Mouse (Mus musculus): ENCODE results near the gene Kif2a. TPM values are rescaled to one million over a fixed set of nuclear protein-coding genes. Genes with fewer than 3 reads are reported as not detected.

The Kif2a gene
- total RNA-seq (2021): 10 to 100 TPM; 38.7 to 44.9 TPM

DNA sequence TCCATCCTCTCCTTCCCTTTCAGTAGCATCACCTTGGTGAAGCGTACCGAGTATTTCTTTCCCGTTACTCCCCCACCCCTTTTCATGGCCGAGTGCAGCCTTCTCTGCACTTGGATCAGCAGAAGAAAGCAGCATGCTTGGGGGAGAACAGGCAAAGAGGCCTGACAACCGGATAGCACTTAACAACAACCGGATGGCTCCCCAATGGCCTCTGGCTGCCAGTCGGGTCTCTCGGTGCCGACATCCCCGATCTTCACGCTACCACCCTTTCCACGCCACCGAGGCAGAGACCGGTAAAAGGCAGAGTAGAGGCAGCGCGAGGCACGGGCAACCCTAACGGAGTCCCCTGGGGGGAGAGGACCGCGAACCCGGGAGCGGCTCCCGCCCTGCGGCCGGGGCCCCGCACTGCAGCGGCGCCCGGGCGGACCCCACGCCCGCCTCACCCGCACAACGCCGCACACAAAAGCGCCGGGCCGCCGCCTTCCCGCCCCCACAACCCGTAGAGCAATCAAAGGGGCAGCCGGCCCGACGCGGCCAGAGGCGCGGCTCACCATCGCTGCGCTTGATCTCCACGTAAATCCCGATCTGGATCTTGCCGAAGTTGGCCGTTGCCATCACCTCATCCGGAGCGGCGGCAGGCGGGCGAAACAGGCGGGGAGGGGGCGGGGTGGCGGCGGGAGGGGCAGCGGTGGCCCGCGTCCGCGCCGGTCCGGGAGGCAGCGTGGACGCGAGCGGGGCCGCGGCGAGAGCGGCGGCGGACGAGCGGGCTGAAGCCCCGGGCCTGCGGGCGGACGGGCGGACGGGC is at the start of gene Kif2a:
TSS of gene Kif2a (minus strand) at position 666 of the 805 bp plus-strand sequence.
- intact Hi-C loops (cut with DNase I): loop anchor here (2.0 to 5.0 kb wide), 2 partner anchors 74 to 79 kb away; partner anchors contain the start of gene Dimt1
- peak; percentile 57 to 64 for DNase-seq

DNA sequence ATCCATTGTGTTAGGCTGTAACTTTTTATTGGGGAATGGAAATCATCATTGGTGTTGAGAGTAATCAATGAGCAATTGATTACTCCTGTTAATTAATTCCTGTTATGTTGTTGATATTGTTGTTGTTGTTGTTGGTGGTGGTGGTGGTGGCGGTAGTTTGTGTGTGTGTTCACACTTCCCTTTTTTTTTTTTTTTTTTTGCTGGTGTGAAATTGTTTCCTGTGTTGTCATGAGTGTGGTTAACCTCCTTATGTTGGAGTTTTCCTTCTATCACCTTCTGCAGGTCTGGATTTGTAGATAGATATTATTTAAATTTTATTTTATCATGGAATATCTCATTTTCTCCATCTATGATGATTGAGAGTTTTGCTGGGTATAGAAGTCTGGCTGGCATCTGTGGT is 47.1 kb upstream of the Kif2a start:
- DNase-seq: no peak
- intact Hi-C loops (cut with DNase I): no loop called here

GRCm38 (mm10) chr13:107065098-107065855 is 43.4 kb upstream of the Kif2a start:
- DNase-seq: no peak
- intact Hi-C loops (cut with DNase I): no loop called here

- no peak for DNase-seq
- intact Hi-C loops (cut with DNase I): no loop called here
These were observed 42.3 kb upstream of the Kif2a start for GRCm38 (mm10) chr13:107064263-107064662.

DNA sequence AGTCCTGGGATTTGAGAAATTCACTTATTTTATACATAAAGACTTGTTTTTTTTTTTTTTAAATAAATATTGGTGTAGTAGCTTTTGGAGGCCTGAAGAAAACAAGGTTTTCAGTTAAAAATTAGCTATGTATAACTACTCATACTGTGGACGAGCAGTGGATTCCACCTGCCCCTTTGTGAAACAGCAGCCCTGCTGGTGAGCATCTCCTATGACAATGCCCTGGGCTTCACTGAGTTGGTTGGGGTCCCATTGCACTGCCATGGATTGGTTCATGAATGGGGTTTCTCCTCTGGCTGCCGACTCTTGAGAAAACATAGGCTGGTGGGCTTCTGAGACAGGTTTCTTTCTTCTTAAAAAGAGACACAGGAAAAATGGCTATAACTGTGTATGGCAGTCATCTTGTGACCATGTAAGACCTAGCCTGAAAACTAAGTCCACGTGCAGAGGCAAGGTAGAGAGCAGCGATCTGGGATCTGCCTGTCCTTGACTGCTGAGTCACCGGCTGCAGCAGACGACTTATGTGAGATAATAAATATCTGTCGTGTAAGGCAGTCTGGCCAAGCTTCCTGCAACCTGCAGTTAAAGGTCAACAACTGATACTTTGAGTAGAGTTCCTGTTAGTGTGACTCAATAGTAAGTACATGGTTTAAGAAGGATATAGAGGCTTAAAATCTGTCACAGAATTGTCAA is 41.3 kb upstream of the Kif2a start:
- intact Hi-C loops (cut with DNase I): no loop called here
- DNase-seq: no peak

- intact Hi-C loops (cut with DNase I): no loop called here
- DNase-seq: no peak
These were observed 38.2 kb upstream of the Kif2a start for GRCm38 (mm10) chr13:107060098-107060497.

- intact Hi-C loops (cut with DNase I): no loop called here
- no peak for DNase-seq
These were observed 37.5 kb upstream of the Kif2a start for GRCm38 (mm10) chr13:107059460-107059859.

- intact Hi-C loops (cut with DNase I): no loop called here
- DNase-seq: peak; percentile 36 to 41
These were observed 34.4 kb upstream of the Kif2a start for GRCm38 (mm10) chr13:107056318-107056717.

- intact Hi-C loops (cut with DNase I): no loop called here
- DNase-seq: peak; percentile 39 to 43
These were observed 32.6 kb upstream of the Kif2a start for GRCm38 (mm10) chr13:107054496-107054895.

GRCm38 (mm10) chr13:107051342-107051741 is 29.4 kb upstream of the Kif2a start:
- no peak for DNase-seq
- intact Hi-C loops (cut with DNase I): no loop called here

GRCm38 (mm10) chr13:107044229-107044628 is 22.3 kb upstream of the Kif2a start:
- no peak for DNase-seq

DNA sequence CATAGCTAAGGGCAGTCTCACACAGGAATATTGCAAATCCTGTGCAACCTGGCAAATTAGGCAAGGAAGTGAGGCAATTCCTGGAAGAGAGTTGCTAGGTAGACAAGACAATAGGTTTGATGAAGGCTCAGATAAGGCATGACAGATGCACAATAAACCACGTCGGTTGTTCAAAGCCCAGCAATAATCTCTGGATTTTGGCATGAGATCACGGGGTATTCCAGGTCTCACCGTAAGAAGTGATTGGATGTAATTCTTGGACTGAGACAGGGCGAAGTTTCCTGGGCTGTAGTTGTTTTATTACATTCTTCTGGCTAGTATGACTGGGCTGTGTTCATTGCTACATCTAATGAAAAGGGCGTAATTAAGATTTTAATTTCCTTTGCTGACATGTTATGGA is 20.6 kb upstream of the Kif2a start:
- intact Hi-C loops (cut with DNase I): no loop called here
- DNase-seq: no peak

More at GRCm38 (mm10) chr13:107044229-107044628, 22.3 kb upstream of the Kif2a start:
- intact Hi-C loops (cut with DNase I): no loop called here

GRCm38 (mm10) chr13:107039493-107039892 is 17.6 kb upstream of the Kif2a start:
- intact Hi-C loops (cut with DNase I): no loop called here
- DNase-seq: no peak

GRCm38 (mm10) chr13:107038346-107038745 is 16.4 kb upstream of the Kif2a start:
- intact Hi-C loops (cut with DNase I): no loop called here
- DNase-seq: peak in 1 of 2 experiments; percentile 30

GRCm38 (mm10) chr13:107035511-107036113 is 13.7 kb upstream of the Kif2a start:
- intact Hi-C loops (cut with DNase I): no loop called here
- no peak for DNase-seq

DNA sequence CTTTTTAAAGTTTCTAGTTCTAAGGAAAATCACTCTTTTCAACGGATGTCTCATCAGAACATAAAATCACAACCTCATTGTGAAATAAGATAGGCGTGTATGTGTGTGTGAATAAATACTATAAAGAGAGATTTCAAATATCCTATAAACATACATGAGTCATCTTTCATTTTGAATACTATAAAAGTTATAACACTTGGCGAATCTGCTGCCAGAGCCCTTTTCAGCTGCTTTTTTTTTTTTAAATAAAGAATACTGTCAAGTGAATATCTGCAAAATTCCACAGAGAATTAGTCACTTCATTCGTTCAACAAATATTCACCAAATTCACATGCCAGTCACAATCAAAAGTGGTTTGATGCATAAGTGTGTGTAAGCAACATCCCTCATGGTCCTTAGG is 13.2 kb upstream of the Kif2a start:
- intact Hi-C loops (cut with DNase I): no loop called here
- DNase-seq: no peak

- no peak for DNase-seq
- intact Hi-C loops (cut with DNase I): no loop called here
These were observed 12.3 kb upstream of the Kif2a start for GRCm38 (mm10) chr13:107034028-107034920.

- intact Hi-C loops (cut with DNase I): no loop called here
- DNase-seq: no peak
These were observed 9.3 kb upstream of the Kif2a start for GRCm38 (mm10) chr13:107031228-107031627.

DNA sequence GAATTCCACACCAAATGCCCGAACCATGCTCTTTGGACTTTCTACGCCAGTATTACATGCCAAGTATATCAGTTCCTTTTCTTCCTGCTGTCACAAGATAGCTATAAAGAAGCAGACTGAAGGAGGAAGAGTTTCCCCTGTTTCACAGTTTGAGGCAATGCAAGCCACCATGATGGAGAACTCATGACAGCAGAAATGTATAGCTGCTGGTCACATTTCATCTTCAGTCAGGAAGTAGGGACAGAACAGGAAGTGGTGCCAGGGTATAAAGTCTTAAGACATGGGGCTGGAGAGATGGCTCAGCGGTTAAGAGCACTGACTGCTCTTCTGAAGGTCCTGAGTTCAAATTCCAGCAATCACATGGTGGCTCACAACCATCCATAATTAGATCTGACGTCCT is 5.3 kb upstream of the Kif2a start:
- DNase-seq: no peak
- intact Hi-C loops (cut with DNase I): no loop called here

GRCm38 (mm10) chr13:107025663-107026062 is 3.7 kb upstream of the Kif2a start:
- no peak for DNase-seq
- intact Hi-C loops (cut with DNase I): no loop called here

Data from heart, postnatal 10 days (tissue).